Mouse (Mus musculus) T-helper 17 cell (primary cell): ENCODE data around the gene Olfr1301.

Experiments
- in situ Hi-C, 2 experiments: fragments of 300-600 bp; cut with MboI, MseI; formaldehyde crosslinking; loops; 1 replicate in 1 of 2; 2 replicates in 1 of 2; pipeline ENCODE4 v1.15.1; 2025; ENCODE audit warnings: high pct_unique_total_duplicates in 2 of 2

Gene Olfr1301

GRCm38 (mm10) chr2:111750706-111751105 is at the start of gene Olfr1301:
Gene Olfr1301, plus strand, starts transcription at chr2:111751006.
- in situ Hi-C loops, result no loop called here

GRCm38 (mm10) chr2:111726739-111727138 is 24.1 kb upstream of the Olfr1301 start:
- in situ Hi-C loops, result no loop called here

- in situ Hi-C loops, result no loop called here
Observed at GRCm38 (mm10) chr2:111777129-111777528, 26.3 kb downstream of the Olfr1301 start, which contains the start of gene Olfr1302. Gene Olfr1302, plus strand, starts transcription at chr2:111777429.
